Mouse (Mus musculus) granulocyte monocyte progenitor cell, adult 5-6 weeks (primary cell): Measurements from ENCODE around the gene Agxt2. TPM values are rescaled to one million over a fixed set of nuclear protein-coding genes. Genes with fewer than 3 reads are reported as not detected.

Experiments
- ATAC-seq: replicated peaks from 2 replicates; pipeline ENCODE4 v1.8.0; 2016; ENCODE audit warnings: mild to moderate bottlenecking, moderate TSS enrichment, inconsistent platforms; ENCODE audit not compliant: poor library complexity, severe bottlenecking
- total RNA-seq, 2 experiments: library from RNA; stranded (forward) in 1 of 2; stranded (reverse) in 1 of 2; fragments of 200-712, 200-1000 nt in 1 of 2; fragments of >200 nt in 1 of 2; fragmentation: Nextera tagmentation in 1 of 2; gene quantifications; 2 replicates each; pipeline ENCODE4 v1.2.3; 2014 to 2017

The Agxt2 gene
- total RNA-seq, 2 experiments from 2014 or later = not detected

DNA sequence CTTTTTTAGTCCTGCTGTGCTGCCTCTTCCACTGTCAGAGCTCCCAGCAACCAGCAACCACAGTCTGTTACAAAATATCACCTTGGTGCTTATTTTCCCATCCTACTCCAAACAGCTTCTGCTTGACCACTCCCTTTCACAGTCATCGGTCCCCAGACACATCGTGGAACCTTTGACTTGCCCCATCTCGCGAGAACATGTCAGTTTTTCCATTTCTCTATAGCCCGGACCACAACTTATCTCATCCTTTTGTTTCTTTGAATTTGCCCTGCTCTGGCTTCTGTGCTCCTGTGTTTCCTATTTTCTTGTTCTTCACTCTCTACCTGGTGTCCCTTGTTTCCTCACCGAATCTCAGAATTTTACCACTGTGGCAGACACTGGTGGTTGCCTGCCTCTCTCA lies 67.8 kb downstream of the Agxt2 start:
- ATAC-seq = no peak

DNA sequence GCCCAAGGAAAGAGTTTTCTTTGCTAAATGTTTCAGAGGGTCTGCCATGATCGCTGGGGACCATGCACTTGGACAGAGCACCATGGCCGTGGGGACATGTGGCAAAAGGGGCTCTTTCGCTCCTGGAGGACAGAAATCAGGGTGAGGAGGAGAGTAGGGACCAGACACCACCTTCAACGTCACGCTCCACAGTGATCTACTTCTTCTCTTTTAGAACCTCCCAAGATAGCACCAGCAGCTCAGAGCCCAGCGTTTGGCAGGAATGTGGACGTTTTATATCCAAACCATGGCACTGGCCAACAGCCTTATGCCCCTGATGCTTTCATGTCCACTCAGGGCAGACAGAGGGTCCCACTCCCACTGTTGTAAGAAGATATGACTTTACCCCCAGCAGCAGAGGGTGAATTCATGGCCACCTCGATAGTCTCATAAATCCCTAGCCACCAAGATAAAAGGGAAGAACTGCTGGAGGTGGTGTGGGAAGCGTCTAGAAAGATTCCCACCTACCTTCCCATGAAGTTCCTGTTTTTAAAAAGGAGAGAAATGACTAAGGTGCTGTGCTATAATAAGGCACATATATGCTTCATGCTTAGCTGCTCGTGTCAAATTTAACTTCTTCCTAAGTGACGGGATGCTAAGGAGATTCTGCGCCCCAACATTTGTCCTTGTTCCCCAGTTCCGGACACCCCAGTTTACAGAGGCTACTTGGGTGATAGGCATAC lies 68.4 kb downstream of the Agxt2 start:
- no peak for ATAC-seq

DNA sequence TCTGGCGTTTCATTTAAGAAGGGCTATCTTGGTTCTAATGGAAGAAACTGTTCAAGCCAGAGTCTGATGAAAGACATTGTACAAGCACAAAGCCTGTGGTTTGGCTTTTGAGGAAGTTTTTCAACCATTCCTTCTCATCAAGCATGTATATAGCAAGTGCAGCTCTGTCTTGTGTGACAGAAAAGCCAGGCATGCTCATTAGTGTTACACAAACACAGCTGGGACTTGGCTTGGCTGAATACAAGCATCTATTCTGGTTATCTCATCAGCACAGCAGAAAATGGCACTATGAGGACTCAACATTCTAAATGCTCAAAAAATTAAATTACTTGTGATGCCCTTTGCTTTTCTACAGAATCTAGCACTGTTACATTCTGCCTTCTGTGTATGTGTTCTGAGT lies 78.6 kb downstream of the Agxt2 start:
- no peak for ATAC-seq

DNA sequence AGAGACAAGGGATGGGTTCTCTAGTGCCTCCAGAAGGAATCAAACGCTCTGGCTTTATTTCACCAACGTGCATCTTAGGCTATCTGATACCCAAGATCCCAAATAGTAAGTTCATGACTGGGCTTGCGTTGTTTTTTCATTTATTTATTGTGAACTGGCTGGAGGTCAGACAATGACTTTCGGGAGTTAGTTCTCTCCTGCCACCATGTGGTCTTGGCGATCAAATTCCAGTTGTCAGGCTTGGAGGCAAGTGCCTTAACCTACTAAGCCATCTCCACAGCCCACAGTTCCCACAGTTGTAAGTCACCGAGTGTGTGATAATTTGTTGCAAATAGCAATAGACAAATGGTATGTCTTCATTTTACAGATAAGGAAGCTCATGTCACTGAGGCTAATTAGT lies 81.6 kb downstream of the Agxt2 start:
- no peak for ATAC-seq

DNA sequence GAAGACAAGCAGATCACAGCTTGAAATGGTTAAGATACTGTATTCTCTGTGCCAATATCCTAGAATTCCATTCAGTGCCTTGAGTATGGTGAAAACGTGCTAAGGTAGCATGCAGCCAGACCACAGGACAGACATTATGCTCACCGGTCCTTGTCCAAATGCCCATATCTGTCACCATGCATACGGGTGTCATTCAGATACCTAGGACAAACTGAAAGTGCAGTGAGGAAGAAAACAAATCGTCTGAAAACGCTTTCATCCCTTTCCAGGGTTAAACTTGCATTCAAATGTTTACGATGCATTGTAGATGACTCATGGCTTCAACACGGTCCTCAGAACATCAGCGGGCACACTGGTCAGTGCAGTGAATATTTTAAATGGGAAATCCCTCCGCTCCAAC lies 83.2 kb downstream of the Agxt2 start:
- no peak for ATAC-seq

DNA sequence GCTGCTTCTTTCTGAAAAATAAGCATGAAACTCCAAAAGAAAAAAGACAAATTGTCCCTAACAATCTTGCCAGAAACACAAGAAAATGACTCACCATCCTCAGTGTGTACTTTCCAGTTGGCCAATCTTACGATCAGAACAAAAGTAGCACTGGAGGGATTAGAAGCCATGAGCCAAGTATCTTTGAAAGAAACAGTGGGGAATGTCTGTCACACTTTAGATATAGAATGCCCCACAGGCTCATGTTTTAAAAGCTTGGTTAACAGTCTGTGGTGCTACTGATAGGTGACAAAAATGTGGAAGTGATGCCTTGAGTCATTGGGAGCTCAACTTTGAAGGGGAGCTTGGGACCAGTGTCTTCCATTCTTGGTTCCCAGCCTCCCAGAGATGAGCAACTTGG lies 83.9 kb downstream of the Agxt2 start:
- ATAC-seq = no peak

DNA sequence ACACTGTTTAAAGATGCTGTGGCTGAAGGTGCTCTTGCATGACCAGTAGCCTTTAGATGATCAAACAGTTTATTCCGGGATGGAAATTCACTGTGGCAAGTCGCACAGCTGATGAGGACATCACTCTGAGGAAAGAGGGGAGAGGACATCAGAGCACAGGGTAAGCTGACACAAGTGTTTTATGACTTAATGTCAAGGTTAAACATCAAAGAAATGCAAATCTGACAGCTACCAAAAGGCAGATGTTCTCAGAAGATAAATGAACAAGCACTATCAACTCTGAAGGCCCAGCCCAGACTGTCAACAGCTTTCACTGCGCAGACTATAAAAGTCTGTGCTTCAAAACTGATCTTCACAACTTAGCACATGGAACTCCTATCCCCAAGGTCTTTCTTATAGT lies 88.8 kb downstream of the Agxt2 start:
- no peak for ATAC-seq

Other genes starting within 250 kb of the Agxt2 start
- not detected in 2 replicates for gene Prlr, start 181.3 kb upstream of the Agxt2 start, total RNA-seq (2014; fragmentation: Nextera tagmentation)
- gene Prlr, start 181.3 kb upstream of the Agxt2 start, total RNA-seq (2017) = not detected in 2 replicates
- gene Gm21973, start 33.2 kb upstream of the Agxt2 start, total RNA-seq (2014; fragmentation: Nextera tagmentation) = not detected in 2 replicates
- gene Gm21973, start 33.2 kb upstream of the Agxt2 start, total RNA-seq (2017) = not detected in 2 replicates
- gene Dnajc21, start 112.0 kb downstream of the Agxt2 start, total RNA-seq (2014; fragmentation: Nextera tagmentation) = 17.6 and 30.3 TPM in 2 replicates
- 28.7 and 33.1 TPM in 2 replicates for gene Dnajc21, start 112.0 kb downstream of the Agxt2 start, total RNA-seq (2017)
- 48.3 and 51.3 TPM in 2 replicates for gene Brix1, start 127.4 kb downstream of the Agxt2 start, total RNA-seq (2014; fragmentation: Nextera tagmentation)
- 39.3 and 41.8 TPM in 2 replicates for gene Brix1, start 127.4 kb downstream of the Agxt2 start, total RNA-seq (2017)
- gene Rad1, start 127.5 kb downstream of the Agxt2 start, total RNA-seq (2014; fragmentation: Nextera tagmentation) = 23.2 and 43.9 TPM in 2 replicates
- gene Rad1, start 127.5 kb downstream of the Agxt2 start, total RNA-seq (2017) = 22.8 and 33.6 TPM in 2 replicates
- gene Ttc23l, start 200.1 kb downstream of the Agxt2 start, total RNA-seq (2014; fragmentation: Nextera tagmentation) = not detected in 2 replicates
- gene Ttc23l, start 200.1 kb downstream of the Agxt2 start, total RNA-seq (2017) = not detected in 2 replicates